Mouse (Mus musculus): ENCODE measurements around the gene Sf1. TPM values are rescaled to one million over a fixed set of nuclear protein-coding genes. Genes with fewer than 3 reads are reported as not detected.

Gene Sf1
- polyA plus RNA-seq, 1 experiment: 136 TPM

DNA sequence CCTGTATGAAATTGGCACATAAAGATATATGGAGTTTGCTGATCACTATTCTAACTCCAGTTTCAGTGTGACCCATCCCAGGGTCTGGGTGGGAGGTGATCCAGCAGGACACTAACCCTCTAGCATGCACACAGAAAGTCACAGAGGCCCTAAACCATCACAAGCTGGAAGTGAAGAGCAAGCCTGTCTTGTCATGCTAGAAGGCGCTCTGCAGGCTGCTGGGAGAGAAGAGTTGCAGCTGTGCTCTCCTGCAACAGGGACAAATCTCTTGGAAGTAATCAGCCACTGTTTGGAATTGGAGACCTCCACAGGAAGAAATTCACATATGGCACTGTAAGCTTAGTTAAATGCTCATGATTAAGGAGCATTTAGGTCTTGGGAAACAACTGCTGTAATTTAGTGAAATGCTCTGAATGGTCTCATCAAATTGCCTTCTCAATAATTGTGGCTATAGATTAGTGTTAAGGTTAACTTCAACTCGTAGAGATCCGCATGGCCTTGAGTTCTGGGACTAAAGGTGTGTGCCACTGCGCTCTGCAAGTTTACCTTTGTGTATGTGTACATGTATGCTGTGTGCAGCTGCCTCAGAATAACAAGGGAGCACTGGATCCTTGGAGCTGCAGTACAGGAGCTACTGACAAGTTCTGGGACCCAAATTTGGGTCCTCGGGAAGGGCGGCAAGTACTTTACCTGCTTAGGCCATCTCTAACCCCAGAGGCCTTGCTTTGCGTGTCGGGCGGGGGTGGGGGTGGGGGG is 17.1 kb downstream of the Sf1 start:
- no peak for DNase-seq
- TF ChIP-seq CTCF (IDR thresholded peaks at IDR 0.05; ENCODE audit: insufficient read depth, low read length) (no peak), POLR2A (IDR thresholded peaks at IDR 0.05; ENCODE audit: borderline replicate concordance, extremely low read depth, low read depth, low read length) (no peak)
- Histone ChIP-seq H3K4me3 (replicated peaks; ENCODE audit: extremely low read depth, low read depth, low read length) (no peak overlapping the region), H3K4me1 (ENCODE audit: control insufficient read depth, insufficient read depth, low read length) (peaks cover 8% of the 10 kb centered on the region)
- WGBS: 91% methylated on average over 9 of the region's 9 CpGs

- WGBS: 96% methylated on average over 5 of the region's 5 CpGs
- no peak for DNase-seq
- TF ChIP-seq POLR2A (IDR thresholded peaks at IDR 0.05; ENCODE audit: borderline replicate concordance, extremely low read depth, low read depth, low read length): no peak
- no peak for TF ChIP-seq CTCF (IDR thresholded peaks at IDR 0.05; ENCODE audit: insufficient read depth, low read length)
- Histone ChIP-seq H3K4me1 (ENCODE audit: control insufficient read depth, insufficient read depth, low read length) (peaks cover 8% of the 10 kb centered on the region), H3K4me3 (replicated peaks; ENCODE audit: extremely low read depth, low read depth, low read length) (no peak overlapping the region)
These were observed 17.7 kb downstream of the Sf1 start for GRCm38 (mm10) chr19:6381238-6381637.

DNA sequence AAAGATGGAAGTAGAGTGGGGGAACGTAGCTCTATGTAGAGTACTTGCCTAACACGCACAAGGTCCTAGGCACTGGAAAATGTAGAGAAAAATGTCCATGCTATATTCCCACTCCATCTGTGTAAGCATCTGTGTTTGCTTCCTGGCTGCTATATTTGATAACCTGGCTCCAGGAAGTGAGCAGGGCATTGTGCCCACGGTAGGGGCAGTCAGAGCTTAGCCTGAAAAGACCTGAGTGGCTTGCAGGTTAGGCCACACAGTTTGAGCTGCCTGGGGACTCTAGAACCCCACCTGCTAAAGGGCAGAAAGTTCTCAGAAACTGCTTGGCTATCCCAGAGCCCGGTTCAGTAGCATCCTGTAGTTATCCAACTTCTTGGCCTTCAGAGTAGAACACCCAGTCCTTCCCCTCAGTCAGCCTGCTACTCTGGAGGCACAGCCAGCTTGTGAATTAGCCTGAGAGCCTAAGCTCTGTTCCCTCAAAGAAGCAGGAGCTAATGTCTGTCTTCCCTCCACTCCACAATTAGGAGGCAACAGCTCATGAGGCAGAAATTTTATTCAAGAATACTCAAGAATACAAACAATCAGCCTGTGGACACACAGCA is 18.9 kb downstream of the Sf1 start:
- TF ChIP-seq POLR2A (IDR thresholded peaks at IDR 0.05; ENCODE audit: borderline replicate concordance, extremely low read depth, low read depth, low read length) (no peak), CTCF (IDR thresholded peaks at IDR 0.05; ENCODE audit: insufficient read depth, low read length) (no peak)
- 27% methylated on average over 4 of the region's 4 CpGs for WGBS
- Histone ChIP-seq H3K4me1 (ENCODE audit: control insufficient read depth, insufficient read depth, low read length) (peaks cover 8% of the 10 kb centered on the region), H3K4me3 (replicated peaks; ENCODE audit: extremely low read depth, low read depth, low read length) (no peak overlapping the region)
- DNase-seq: no peak

DNA sequence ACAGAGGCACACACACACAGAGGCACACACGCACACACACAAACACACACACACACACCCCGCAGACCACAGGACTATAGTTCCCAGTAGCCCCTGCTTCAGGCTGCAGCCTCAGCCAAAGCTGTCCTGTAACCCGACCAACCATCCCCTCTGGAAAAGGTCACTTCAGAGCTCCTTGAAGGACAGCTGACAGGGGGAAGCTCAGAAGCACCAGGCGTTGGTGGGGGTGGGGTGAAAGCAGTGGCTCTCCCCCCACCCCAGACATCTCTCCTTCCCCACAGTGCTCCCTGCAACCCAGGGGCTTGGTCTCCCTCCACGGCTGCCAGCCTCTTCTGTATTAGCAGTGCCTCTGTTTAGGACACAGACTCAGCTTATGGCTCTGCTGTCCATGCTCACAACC is 20.0 kb downstream of the Sf1 start:
- no peak for DNase-seq
- TF ChIP-seq CTCF (IDR thresholded peaks at IDR 0.05; ENCODE audit: insufficient read depth, low read length): no peak
- TF ChIP-seq POLR2A (IDR thresholded peaks at IDR 0.05; ENCODE audit: borderline replicate concordance, extremely low read depth, low read depth, low read length): no peak
- 31% methylated on average over 5 of the region's 5 CpGs for WGBS
- Histone ChIP-seq H3K4me1 (ENCODE audit: control insufficient read depth, insufficient read depth, low read length) (peaks cover 8% of the 10 kb centered on the region), H3K4me3 (replicated peaks; ENCODE audit: extremely low read depth, low read depth, low read length) (no peak overlapping the region)

GRCm38 (mm10) chr19:6384128-6384527 is 20.6 kb downstream of the Sf1 start, which contains the start of gene Pygm:
Pygm (plus strand) TSS chr19:6384399.
- DNase-seq: peak; percentile 40
- H3K4me1 ChIP-seq (ENCODE audit: control insufficient read depth, insufficient read depth, low read length): peaks cover 8% of the 10 kb centered on the region
- peak within 1 kb of the TSS; percentile 42 for H3K4me3 ChIP-seq (replicated peaks; ENCODE audit: extremely low read depth, low read depth, low read length)
- no peak for TF ChIP-seq CTCF (IDR thresholded peaks at IDR 0.05; ENCODE audit: insufficient read depth, low read length)
- TF ChIP-seq POLR2A (IDR thresholded peaks at IDR 0.05; ENCODE audit: borderline replicate concordance, extremely low read depth, low read depth, low read length): peak; percentile 80; the same call in 1 of the 2 replicates
- WGBS: 13% methylated on average over 7 of the region's 7 CpGs

GRCm38 (mm10) chr19:6384954-6385353 is 21.5 kb downstream of the Sf1 start:
- 60% methylated on average over 11 of the region's 11 CpGs for WGBS
- TF ChIP-seq CTCF (IDR thresholded peaks at IDR 0.05; ENCODE audit: insufficient read depth, low read length) (no peak), POLR2A (IDR thresholded peaks at IDR 0.05; ENCODE audit: borderline replicate concordance, extremely low read depth, low read depth, low read length) (no peak)
- Histone ChIP-seq H3K4me3 (replicated peaks; ENCODE audit: extremely low read depth, low read depth, low read length) (no peak overlapping the region), H3K4me1 (ENCODE audit: control insufficient read depth, insufficient read depth, low read length) (peaks cover 8% of the 10 kb centered on the region)
- no peak for DNase-seq

GRCm38 (mm10) chr19:6385419-6385818 is 21.9 kb downstream of the Sf1 start:
- WGBS: 78% methylated on average over 5 of the region's 5 CpGs
- peaks cover 8% of the 10 kb centered on the region for H3K4me1 ChIP-seq (ENCODE audit: control insufficient read depth, insufficient read depth, low read length)
- no peak for DNase-seq
- no peak overlapping the region for H3K4me3 ChIP-seq (replicated peaks; ENCODE audit: extremely low read depth, low read depth, low read length)
- TF ChIP-seq POLR2A (IDR thresholded peaks at IDR 0.05; ENCODE audit: borderline replicate concordance, extremely low read depth, low read depth, low read length): no peak
- TF ChIP-seq CTCF (IDR thresholded peaks at IDR 0.05; ENCODE audit: insufficient read depth, low read length): no peak

- DNase-seq: no peak
- Histone ChIP-seq H3K4me3 (replicated peaks; ENCODE audit: extremely low read depth, low read depth, low read length) (no peak overlapping the region), H3K4me1 (ENCODE audit: control insufficient read depth, insufficient read depth, low read length) (peaks cover 8% of the 10 kb centered on the region)
- TF ChIP-seq POLR2A (IDR thresholded peaks at IDR 0.05; ENCODE audit: borderline replicate concordance, extremely low read depth, low read depth, low read length) (no peak), CTCF (IDR thresholded peaks at IDR 0.05; ENCODE audit: insufficient read depth, low read length) (no peak)
- 89% methylated on average over 7 of the region's 7 CpGs for WGBS
These were observed 22.3 kb downstream of the Sf1 start for GRCm38 (mm10) chr19:6385821-6386220.

GRCm38 (mm10) chr19:6386234-6386633 is 22.7 kb downstream of the Sf1 start:
- Histone ChIP-seq H3K4me1 (ENCODE audit: control insufficient read depth, insufficient read depth, low read length) (peaks cover 8% of the 10 kb centered on the region), H3K4me3 (replicated peaks; ENCODE audit: extremely low read depth, low read depth, low read length) (no peak overlapping the region)
- TF ChIP-seq POLR2A (IDR thresholded peaks at IDR 0.05; ENCODE audit: borderline replicate concordance, extremely low read depth, low read depth, low read length) (no peak), CTCF (IDR thresholded peaks at IDR 0.05; ENCODE audit: insufficient read depth, low read length) (no peak)
- WGBS: 78% methylated on average over 9 of the region's 9 CpGs
- DNase-seq: no peak

- no peak for DNase-seq
- H3K4me1 ChIP-seq (ENCODE audit: control insufficient read depth, insufficient read depth, low read length): peaks cover 8% of the 10 kb centered on the region
- no peak overlapping the region for H3K4me3 ChIP-seq (replicated peaks; ENCODE audit: extremely low read depth, low read depth, low read length)
- TF ChIP-seq CTCF (IDR thresholded peaks at IDR 0.05; ENCODE audit: insufficient read depth, low read length) (no peak), POLR2A (IDR thresholded peaks at IDR 0.05; ENCODE audit: borderline replicate concordance, extremely low read depth, low read depth, low read length) (no peak)
- 83% methylated on average over 13 of the region's 13 CpGs for WGBS
These were observed 24.5 kb downstream of the Sf1 start for GRCm38 (mm10) chr19:6388006-6388405.

Measured in lung, adult 2 months (tissue).